Mouse (Mus musculus) kidney, adult 2 months (tissue): ENCODE data around the gene Vwf. TPM values are rescaled to one million over a fixed set of nuclear protein-coding genes. Genes with fewer than 3 reads are reported as not detected.

ENCODE experiments used
- DNase-seq: peaks from one replicate; pipeline ENCODE4 v3.0.0; 2021
- H3K27ac ChIP-seq: fragments of 200-500 bp; 2 replicates; pipeline ENCODE4 v1.5.1; 2012; ENCODE audit warnings: low read depth, low read length, control low read depth, inconsistent platforms; ENCODE audit not compliant: insufficient read depth
- H3K27me3 ChIP-seq: fragments of 200-500 bp; replicated peaks from 2 replicates; pipeline ENCODE4 v1.6.1; 2012; ENCODE audit warnings: mild to moderate bottlenecking, moderate library complexity, low read length, inconsistent platforms; ENCODE audit not compliant: control insufficient read depth, insufficient read depth
- H3K36me3 ChIP-seq: fragments of 200-500 bp; 2 replicates; pipeline ENCODE4 v1.6.1; 2012; ENCODE audit warnings: mild to moderate bottlenecking, moderate library complexity, low read length, inconsistent platforms; ENCODE audit not compliant: control insufficient read depth, insufficient read depth
- H3K4me1 ChIP-seq: fragments of 200-500 bp; 2 replicates; pipeline ENCODE4 v1.6.1; 2011; ENCODE audit warnings: low read length; ENCODE audit not compliant: control insufficient read depth, insufficient read depth
- H3K4me3 ChIP-seq: fragments of 200-500 bp; 2 replicates; pipeline ENCODE4 v1.5.1; 2011; ENCODE audit warnings: mild to moderate bottlenecking, low read depth, low read length, control low read depth; ENCODE audit not compliant: insufficient read depth
- CTCF ChIP-seq: fragments of 200-500 bp; conservative IDR thresholded peaks from 2 replicates; pipeline ENCODE4 v1.5.1; 2011; ENCODE audit warnings: low read depth, mild to moderate bottlenecking, control low read depth, low read length, moderate library complexity, mixed read lengths; ENCODE audit not compliant: insufficient read depth, insufficient read length
- POLR2A ChIP-seq: fragments of 200-500 bp; IDR thresholded peaks from one replicate; pipeline ENCODE4 v1.6.1; 2011; ENCODE audit warnings: low read depth, low read length, control low read depth
- WGBS: fragments of 180-500 bp; shearing (Covaris S2); methylation state at CpG from one replicate; pipeline ENCODE4 v1.1.7; 2018; 5-methylcytosine and 5-hydroxymethylcytosine counted together
- polyA plus RNA-seq: library from polyadenylated mRNA; depleted of rRNA; stranded (reverse); fragments of >200 nt; gene quantifications from 2 replicates; pipeline ENCODE4 v1.2.3, GENCODE M21; 2012; rRNA removed

The Vwf gene
- polyA plus RNA-seq, 1 experiment, result 14.6 TPM

GRCm38 (mm10) chr6:125690057-125690703 lies 143.6 kb downstream of the Vwf start, which contains the start of gene Ano2:
Gene Ano2, plus strand, starts transcription at chr6:125690419.
- WGBS, result 6% methylated on average over 20 of the region's 20 CpGs
- Histone ChIP-seq H3K4me3 (no peak within 1 kb of the TSS), H3K27me3 (no peaks in the 10 kb centered on the region), H3K27ac (no peak within 1 kb of the TSS), H3K36me3 (no peaks in the 10 kb centered on the region), H3K4me1 (no peaks in the 10 kb centered on the region)
- TF ChIP-seq CTCF (no peak), POLR2A (no peak)
- DNase-seq, result no peak

DNA sequence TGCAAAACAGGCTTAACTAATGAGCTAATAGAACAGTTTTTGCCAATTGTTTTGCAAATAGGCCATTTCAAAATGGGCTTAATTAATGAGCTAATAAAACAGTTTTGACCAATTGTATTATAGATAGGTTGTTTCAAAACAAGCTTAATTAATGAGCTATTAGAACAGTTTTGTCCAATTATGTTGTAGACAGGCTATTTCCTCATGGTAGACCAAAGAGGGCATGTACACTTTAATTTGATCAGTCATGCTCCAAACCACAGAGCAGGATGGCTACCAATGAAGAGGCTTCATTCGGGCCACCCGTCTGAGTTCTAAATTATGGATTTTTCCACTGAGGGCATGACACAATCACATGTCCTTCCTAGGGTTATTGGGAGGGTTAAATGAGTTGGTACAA lies 154.6 kb downstream of the Vwf start:
- 86% methylated on average over 2 of the region's 2 CpGs for WGBS
- DNase-seq, result no peak
- Histone ChIP-seq H3K4me1 (no peaks in the 10 kb centered on the region), H3K27me3 (no peaks in the 10 kb centered on the region), H3K27ac (no peak overlapping the region), H3K36me3 (no peaks in the 10 kb centered on the region), H3K4me3 (no peak overlapping the region)
- TF ChIP-seq CTCF (no peak), POLR2A (no peak)

DNA sequence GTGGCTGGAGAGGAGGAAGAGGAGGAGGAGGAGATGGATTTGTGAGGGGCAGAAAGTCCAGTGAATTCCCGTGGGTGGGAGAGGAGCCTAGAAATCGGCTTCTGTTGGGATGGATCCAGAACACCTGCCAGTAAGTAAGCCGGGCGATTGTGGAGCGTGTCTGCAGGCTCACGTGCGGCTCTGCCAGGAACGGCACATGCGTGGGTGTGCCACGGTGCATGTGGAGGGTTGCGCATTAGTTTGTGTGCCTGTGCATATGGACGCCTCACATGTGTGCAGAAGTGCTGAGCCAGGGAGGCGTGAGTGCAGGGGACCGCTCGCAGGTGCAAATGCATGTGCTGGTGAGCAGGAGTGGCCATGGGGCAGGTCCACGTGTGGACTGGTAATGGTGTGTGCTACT lies 164.7 kb downstream of the Vwf start:
- no peaks in the 10 kb centered on the region for H3K27me3 ChIP-seq
- DNase-seq, result no peak
- no peak overlapping the region for H3K27ac ChIP-seq
- H3K36me3 ChIP-seq, result no peaks in the 10 kb centered on the region
- no peaks in the 10 kb centered on the region for H3K4me1 ChIP-seq
- 73% methylated on average over 16 of the region's 16 CpGs for WGBS
- no peak for TF ChIP-seq CTCF
- TF ChIP-seq POLR2A, result no peak
- no peak overlapping the region for H3K4me3 ChIP-seq

- Histone ChIP-seq H3K4me1 (no peaks in the 10 kb centered on the region), H3K27ac (no peak overlapping the region), H3K27me3 (no peaks in the 10 kb centered on the region), H3K36me3 (no peaks in the 10 kb centered on the region), H3K4me3 (no peak overlapping the region)
- DNase-seq, result no peak
- no peak for TF ChIP-seq POLR2A
- TF ChIP-seq CTCF, result 0 out of 2 replicates have a peak, but pooled peaks have one; percentile 7
- WGBS, result 86% methylated on average over 2 of the region's 2 CpGs
Observed at GRCm38 (mm10) chr6:125726408-125726807, 179.8 kb downstream of the Vwf start.

- TF ChIP-seq CTCF (no peak), POLR2A (no peak)
- Histone ChIP-seq H3K27me3 (no peaks in the 10 kb centered on the region), H3K36me3 (no peaks in the 10 kb centered on the region), H3K27ac (no peak overlapping the region), H3K4me3 (no peak overlapping the region), H3K4me1 (no peaks in the 10 kb centered on the region)
- DNase-seq, result no peak
- 65% methylated on average over 5 of the region's 5 CpGs for WGBS
Observed at GRCm38 (mm10) chr6:125727484-125727911, 180.9 kb downstream of the Vwf start.

GRCm38 (mm10) chr6:125729471-125729870 lies 182.9 kb downstream of the Vwf start:
- H3K4me3 ChIP-seq, result no peak overlapping the region
- WGBS, result 76% methylated on average over 6 of the region's 6 CpGs
- no peak for DNase-seq

DNA sequence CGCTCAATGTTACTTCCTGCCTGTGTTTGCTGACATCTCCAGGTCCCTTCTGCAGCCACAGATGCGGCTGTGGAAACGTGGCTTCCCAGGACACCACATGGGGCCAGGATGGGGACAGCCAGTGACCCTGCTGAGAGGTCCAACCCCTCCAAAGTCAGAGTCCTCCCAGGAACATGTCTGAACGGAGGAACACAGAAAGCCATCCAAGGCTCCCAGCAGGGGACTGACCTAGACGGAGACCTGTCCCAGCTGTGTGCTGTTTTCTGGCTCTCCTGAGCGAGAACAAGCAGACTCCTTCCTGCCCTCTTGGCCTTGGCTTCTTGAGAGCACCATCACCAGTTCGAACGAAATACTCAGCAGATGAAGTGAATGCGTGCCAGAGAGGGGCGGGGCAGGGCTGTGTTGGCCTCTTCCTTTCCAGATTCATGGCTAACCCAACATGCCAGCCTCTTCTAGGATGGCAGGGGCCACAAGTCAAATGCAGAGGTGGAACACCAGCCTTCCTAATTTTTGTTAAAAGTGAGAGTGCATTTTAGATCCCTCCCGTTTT lies 183.5 kb downstream of the Vwf start:
- Histone ChIP-seq H3K27me3 (no peaks in the 10 kb centered on the region), H3K27ac (no peak overlapping the region), H3K36me3 (no peaks in the 10 kb centered on the region), H3K4me3 (no peak overlapping the region), H3K4me1 (no peaks in the 10 kb centered on the region)
- TF ChIP-seq POLR2A (no peak), CTCF (no peak)
- no peak for DNase-seq
- WGBS, result 60% methylated on average over 11 of the region's 11 CpGs

More at GRCm38 (mm10) chr6:125729471-125729870, 182.9 kb downstream of the Vwf start:
- Histone ChIP-seq H3K27me3 (no peaks in the 10 kb centered on the region), H3K27ac (no peak overlapping the region), H3K4me1 (no peaks in the 10 kb centered on the region), H3K36me3 (no peaks in the 10 kb centered on the region)
- TF ChIP-seq CTCF (no peak), POLR2A (no peak)

Other genes with a start within 250 kb of the Vwf start
- 97.1 and 116 TPM in 2 replicates for gene Ltbr, start 232.9 kb upstream of the Vwf start, polyA plus RNA-seq
- gene Scnn1a, start 226.1 kb upstream of the Vwf start, polyA plus RNA-seq, result 83.5 and 89.5 TPM in 2 replicates
- gene Tnfrsf1a, start 197.4 kb upstream of the Vwf start, polyA plus RNA-seq, result 98.6 and 109 TPM in 2 replicates
- gene Plekhg6, start 166.0 kb upstream of the Vwf start, polyA plus RNA-seq, result 6.1 and 7.1 TPM in 2 replicates
- gene Cd9, start 52.0 kb upstream of the Vwf start, polyA plus RNA-seq, result 138 and 140 TPM in 2 replicates
- gene Ano2, start 143.6 kb downstream of the Vwf start, polyA plus RNA-seq, result 0.04 and 0.08 TPM in 2 replicates